Mouse (Mus musculus) MEL (cell line): ENCODE measurements around the gene Gm20388. TPM values are rescaled to one million over a fixed set of nuclear protein-coding genes. Genes with fewer than 3 reads are reported as not detected.

ENCODE experiments used
- DNase-seq: peaks from one replicate; pipeline ENCODE4 v3.0.0; 2011; ENCODE audit warnings: low read depth, low spot score
- H3K27ac ChIP-seq: 2 replicates; pipeline ENCODE4 v1.5.1; 2012; ENCODE audit warnings: low read depth, mild to moderate bottlenecking, control low read depth, low read length, moderate library complexity; ENCODE audit not compliant: control insufficient read depth
- H3K27me3 ChIP-seq, 2 experiments: fragments of 150-350 bp in 1 of 2; sonication (generic) in 1 of 2; 2 replicates each; pipeline ENCODE4 v1.6.1; 2012; ENCODE audit warnings: low read length in 2 of 2, mild to moderate bottlenecking in 2 of 2, improper control_type of control experiment in 1 of 2, moderate library complexity in 1 of 2; ENCODE audit not compliant: insufficient read depth in 2 of 2, control insufficient read depth in 1 of 2
- H3K36me3 ChIP-seq, 2 experiments: 2 replicates each; pipeline ENCODE4 v1.6.1; 2012 to 2014; ENCODE audit warnings: low read length in 2 of 2, improper control_type of control experiment in 1 of 2, inconsistent platforms in 1 of 2, mild to moderate bottlenecking in 1 of 2; ENCODE audit not compliant: insufficient read depth in 2 of 2, control insufficient read depth in 1 of 2
- H3K4me1 ChIP-seq, 2 experiments: fragments of 150-350 bp in 1 of 2; sonication (generic) in 1 of 2; 2 replicates each; pipeline ENCODE4 v1.6.1; 2012; ENCODE audit warnings: low read length in 2 of 2, improper control_type of control experiment in 1 of 2, mild to moderate bottlenecking in 1 of 2; ENCODE audit not compliant: insufficient read depth in 2 of 2, control insufficient read depth in 1 of 2
- H3K4me3 ChIP-seq, 2 experiments: fragments of 150-350 bp in 1 of 2; sonication (generic) in 1 of 2; 2 replicates each; pipeline ENCODE4 v1.5.1; 2012; ENCODE audit warnings: low read depth in 2 of 2, low read length in 2 of 2, mild to moderate bottlenecking in 2 of 2, moderate library complexity in 2 of 2, control low read depth in 1 of 2, improper control_type of control experiment in 1 of 2; ENCODE audit not compliant: control insufficient read depth in 1 of 2, insufficient read depth in 1 of 2
- H3K79me2 ChIP-seq: 2 replicates; pipeline ENCODE4 v1.6.1; 2012; ENCODE audit warnings: mild to moderate bottlenecking, low read length, moderate library complexity; ENCODE audit not compliant: control insufficient read depth, poor library complexity, insufficient read depth
- H3K9ac ChIP-seq: 2 replicates; pipeline ENCODE4 v1.6.1; 2012; ENCODE audit warnings: low read depth, mild to moderate bottlenecking, control low read depth, low read length, moderate library complexity; ENCODE audit not compliant: control insufficient read depth, poor library complexity, severe bottlenecking
- H3K9me3 ChIP-seq: fragments of 150-350 bp; sonication (generic); replicated peaks from 2 replicates; pipeline ENCODE4 v1.6.1; 2012; ENCODE audit warnings: mild to moderate bottlenecking, low read length, improper control_type of control experiment, moderate library complexity; ENCODE audit not compliant: insufficient read depth
- CHD2 ChIP-seq: IDR thresholded peaks from 2 replicates; pipeline ENCODE4 v1.6.1; 2011; ENCODE audit warnings: low read length, improper control_type of control experiment
- CTCF ChIP-seq, 3 experiments: IDR thresholded peaks in 2 of 3; conservative IDR thresholded peaks in 1 of 3; 2 replicates each; pipeline ENCODE4 v1.5.1; 2011 to 2012; ENCODE audit warnings: low read length in 3 of 3, low read depth in 2 of 3, mild to moderate bottlenecking in 2 of 3, improper control_type of control experiment in 1 of 3, inconsistent platforms in 1 of 3, mixed read lengths in 1 of 3, moderate library complexity in 1 of 3; ENCODE audit not compliant: control insufficient read depth in 1 of 3, insufficient read depth in 1 of 3, poor library complexity in 1 of 3, severe bottlenecking in 1 of 3
- E2F4 ChIP-seq: IDR thresholded peaks from 2 replicates; pipeline ENCODE4 v1.6.1; 2011; ENCODE audit warnings: low read depth, low read length, improper control_type of control experiment, borderline replicate concordance
- ELF1 ChIP-seq: IDR thresholded peaks from 2 replicates; pipeline ENCODE4 v1.6.1; 2014; ENCODE audit warnings: low read depth, mild to moderate bottlenecking, inconsistent platforms, low read length, improper control_type of control experiment, moderate library complexity
- ETS1 ChIP-seq: IDR thresholded peaks from 2 replicates; pipeline ENCODE4 v1.6.1; 2012; ENCODE audit warnings: low read depth, mild to moderate bottlenecking, inconsistent platforms, low read length, improper control_type of control experiment, moderate library complexity
- GABPA ChIP-seq: IDR thresholded peaks from 2 replicates; pipeline ENCODE4 v1.6.1; 2012; ENCODE audit warnings: low read depth, mild to moderate bottlenecking, inconsistent platforms, low read length, improper control_type of control experiment, moderate library complexity
- GATA1 ChIP-seq: IDR thresholded peaks from 2 replicates; pipeline ENCODE4 v1.6.1; 2011; ENCODE audit warnings: low read depth, low read length, improper control_type of control experiment
- HCFC1 ChIP-seq: IDR thresholded peaks from 2 replicates; pipeline ENCODE4 v1.6.1; 2012; ENCODE audit warnings: low read depth, mild to moderate bottlenecking, inconsistent platforms, low read length, improper control_type of control experiment, moderate library complexity
- KAT2A ChIP-seq: conservative IDR thresholded peaks from 2 replicates; pipeline ENCODE4 v1.6.1; 2012; ENCODE audit warnings: low read depth, low read length, improper control_type of control experiment, inconsistent platforms
- MAFK ChIP-seq: IDR thresholded peaks from 2 replicates; pipeline ENCODE4 v1.6.1; 2011; ENCODE audit warnings: low read depth, mild to moderate bottlenecking, low read length, improper control_type of control experiment, borderline replicate concordance
- MAX ChIP-seq: IDR thresholded peaks from 2 replicates; pipeline ENCODE4 v1.6.1; 2011; ENCODE audit warnings: low read length, improper control_type of control experiment
- MXI1 ChIP-seq: IDR thresholded peaks from 2 replicates; pipeline ENCODE4 v1.6.1; 2011; ENCODE audit warnings: mild to moderate bottlenecking, low read depth, low read length, improper control_type of control experiment
- MYB ChIP-seq: IDR thresholded peaks from 2 replicates; pipeline ENCODE4 v1.6.1; 2011; ENCODE audit warnings: mild to moderate bottlenecking, low read depth, low read length, improper control_type of control experiment
- NELFE ChIP-seq: IDR thresholded peaks from 2 replicates; pipeline ENCODE4 v1.6.1; 2011; ENCODE audit warnings: low read depth, low read length, improper control_type of control experiment
- NRF1 ChIP-seq: IDR thresholded peaks from 2 replicates; pipeline ENCODE4 v1.6.1; 2014; ENCODE audit warnings: low read depth, mild to moderate bottlenecking, inconsistent platforms, low read length, improper control_type of control experiment, moderate library complexity; ENCODE audit not compliant: poor library complexity, insufficient read depth, severe bottlenecking
- POLR2AphosphoS2 ChIP-seq: IDR thresholded peaks from 2 replicates; pipeline ENCODE4 v1.6.1; 2011; ENCODE audit warnings: low read length, improper control_type of control experiment
- POLR2AphosphoS5 ChIP-seq: IDR thresholded peaks from 2 replicates; pipeline ENCODE4 v1.6.1; 2012; ENCODE audit warnings: low read depth, borderline replicate concordance, mild to moderate bottlenecking, inconsistent platforms, low read length, moderate library complexity, mixed read lengths
- RAD21 ChIP-seq: IDR thresholded peaks from 2 replicates; pipeline ENCODE4 v1.6.1; 2011; ENCODE audit warnings: mild to moderate bottlenecking, low read depth, low read length, improper control_type of control experiment
- RCOR1 ChIP-seq: IDR thresholded peaks from 2 replicates; pipeline ENCODE4 v1.6.1; 2012; ENCODE audit warnings: low read depth, mild to moderate bottlenecking, inconsistent platforms, low read length, improper control_type of control experiment
- TAL1 ChIP-seq: IDR thresholded peaks from 2 replicates; pipeline ENCODE4 v1.6.1; 2012; ENCODE audit warnings: mild to moderate bottlenecking, inconsistent platforms, low read length, moderate library complexity, mixed read lengths
- TBP ChIP-seq: IDR thresholded peaks from 2 replicates; pipeline ENCODE4 v1.8.0; 2011; ENCODE audit warnings: low read depth, low read length, improper control_type of control experiment
- TCF12 ChIP-seq: IDR thresholded peaks from 2 replicates; pipeline ENCODE4 v1.6.1; 2014; ENCODE audit warnings: low read depth, mild to moderate bottlenecking, inconsistent platforms, low read length, improper control_type of control experiment, moderate library complexity
- UBTF ChIP-seq: IDR thresholded peaks from 2 replicates; pipeline ENCODE4 v1.6.1; 2012; ENCODE audit warnings: low read depth, mild to moderate bottlenecking, inconsistent platforms, low read length, improper control_type of control experiment, moderate library complexity, borderline replicate concordance; ENCODE audit not compliant: insufficient read depth
- USF1 ChIP-seq: IDR thresholded peaks from 2 replicates; pipeline ENCODE4 v1.6.1; 2014; ENCODE audit warnings: low read depth, mild to moderate bottlenecking, inconsistent platforms, low read length, improper control_type of control experiment, moderate library complexity
- USF2 ChIP-seq, 2 experiments: IDR thresholded peaks; 2 replicates each; pipeline ENCODE4 v1.6.1; 2011 to 2012; ENCODE audit warnings: improper control_type of control experiment in 2 of 2, low read length in 2 of 2, borderline replicate concordance in 1 of 2, inconsistent platforms in 1 of 2, low read depth in 1 of 2, mild to moderate bottlenecking in 1 of 2; ENCODE audit not compliant: insufficient read depth in 1 of 2
- ZC3H11A ChIP-seq: IDR thresholded peaks from 2 replicates; pipeline ENCODE4 v1.6.1; 2012; ENCODE audit warnings: low read depth, mild to moderate bottlenecking, inconsistent platforms, low read length, improper control_type of control experiment
- ZMIZ1 ChIP-seq: IDR thresholded peaks from 2 replicates; pipeline ENCODE4 v1.6.1; 2012; ENCODE audit warnings: low read depth, mild to moderate bottlenecking, inconsistent platforms, low read length, improper control_type of control experiment, moderate library complexity
- ZNF384 ChIP-seq: IDR thresholded peaks from 2 replicates; pipeline ENCODE4 v1.6.1; 2012; ENCODE audit warnings: low read depth, mild to moderate bottlenecking, inconsistent platforms, low read length, improper control_type of control experiment
- polyA plus RNA-seq, 2 experiments: library from polyadenylated mRNA; stranded (reverse) in 1 of 2; unstranded in 1 of 2; fragments of >175 nt in 1 of 2; fragments of >200 nt in 1 of 2; gene quantifications; 2 replicates each; pipeline versions ENCODE4 v1.2.1 to v1.2.4; 2012; ENCODE audit warnings: low replicate concordance in 2 of 2, low read depth in 1 of 2; ENCODE audit not compliant: insufficient read length in 2 of 2, insufficient read depth in 1 of 2, missing spikeins in 1 of 2
- total RNA-seq: library from RNA; depleted of rRNA; stranded (reverse); fragments of 300-350 nt; gene quantifications from 2 replicates; pipeline ENCODE4 v1.2.3, GENCODE M21; 2012

The Gm20388 gene
- total and polyA plus RNA-seq, 3 experiments, result 11.1 to 17.8 TPM; not detected in 1

GRCm38 (mm10) chr8:123657826-123658225 lies 3747.2 kb downstream of the Gm20388 start:
- no peak for DNase-seq
- no peaks in the 10 kb centered on the region for H3K27me3 ChIP-seq
- no peaks in the 10 kb centered on the region for H3K36me3 ChIP-seq
- no peaks in the 10 kb centered on the region for H3K9me3 ChIP-seq
- TF ChIP-seq NRF1 (no peak), USF2 (IDR thresholded peaks at IDR 0.05; ENCODE audit: borderline replicate concordance in 1 of 2, insufficient read depth in 1 of 2, low read depth in 1 of 2, low read length in 2 of 2) (no peak), MAX (no peak), MAFK (no peak), KAT2A (no peak), ZNF384 (no peak), ZMIZ1 (no peak), UBTF (no peak), ZC3H11A (no peak), ELF1 (no peak), RAD21 (no peak), HCFC1 (no peak), MYB (no peak), GATA1 (no peak), CTCF (IDR thresholded peaks at IDR 0.05 in 2 of 3, conservative IDR thresholded peaks at IDR 0.05 in 1 of 3; ENCODE audit: control insufficient read depth in 1 of 3, insufficient read depth in 1 of 3, low read depth in 2 of 3, low read length in 3 of 3, poor library complexity in 1 of 3, severe bottlenecking in 1 of 3) (no peak), CHD2 (no peak), POLR2AphosphoS5 (no peak)
- no peaks in the 10 kb centered on the region for H3K79me2 ChIP-seq
- H3K4me3 ChIP-seq, result no peak overlapping the region
- H3K27ac ChIP-seq, result no peak overlapping the region
- no peaks in the 10 kb centered on the region for H3K4me1 ChIP-seq
- no peak overlapping the region for H3K9ac ChIP-seq

- H3K4me3 ChIP-seq, result no peak overlapping the region
- TF ChIP-seq USF1 (no peak), E2F4 (no peak), ZC3H11A (no peak), ZNF384 (no peak), POLR2AphosphoS2 (no peak), TBP (no peak), TCF12 (no peak), RCOR1 (no peak), CTCF (IDR thresholded peaks at IDR 0.05 in 2 of 3, conservative IDR thresholded peaks at IDR 0.05 in 1 of 3; ENCODE audit: control insufficient read depth in 1 of 3, insufficient read depth in 1 of 3, low read depth in 2 of 3, low read length in 3 of 3, poor library complexity in 1 of 3, severe bottlenecking in 1 of 3) (no peak), MAFK (no peak), TAL1 (no peak), ELF1 (no peak), UBTF (no peak), NELFE (no peak), GABPA (no peak), USF2 (IDR thresholded peaks at IDR 0.05; ENCODE audit: borderline replicate concordance in 1 of 2, insufficient read depth in 1 of 2, low read depth in 1 of 2, low read length in 2 of 2) (no peak), ETS1 (no peak), MXI1 (no peak)
- DNase-seq, result no peak
These were observed 3748.9 kb downstream of the Gm20388 start for GRCm38 (mm10) chr8:123659469-123660057.

More at GRCm38 (mm10) chr8:123659469-123660057, 3748.9 kb downstream of the Gm20388 start:
- Histone ChIP-seq H3K27me3 (no peaks in the 10 kb centered on the region), H3K4me1 (no peaks in the 10 kb centered on the region), H3K9me3 (no peaks in the 10 kb centered on the region), H3K79me2 (no peaks in the 10 kb centered on the region), H3K36me3 (no peaks in the 10 kb centered on the region), H3K9ac (no peak overlapping the region), H3K27ac (no peak overlapping the region)
